Mouse (Mus musculus): ENCODE results near the gene Gm9745.
"Not testable (repeated sequence)": the region's sequence is repeated elsewhere in the genome, so short reads cannot be mapped to it uniquely, and the experiment has no call there.

The Gm9745 gene

GRCm38 (mm10) chr13:8905986-8906385 lies 42.0 kb downstream of the Gm9745 start:
- not testable (repeated sequence) for DNase-seq
